Comparison of ENCODE assay signal across 11 mouse cellular contexts in the genomic region with DNA sequence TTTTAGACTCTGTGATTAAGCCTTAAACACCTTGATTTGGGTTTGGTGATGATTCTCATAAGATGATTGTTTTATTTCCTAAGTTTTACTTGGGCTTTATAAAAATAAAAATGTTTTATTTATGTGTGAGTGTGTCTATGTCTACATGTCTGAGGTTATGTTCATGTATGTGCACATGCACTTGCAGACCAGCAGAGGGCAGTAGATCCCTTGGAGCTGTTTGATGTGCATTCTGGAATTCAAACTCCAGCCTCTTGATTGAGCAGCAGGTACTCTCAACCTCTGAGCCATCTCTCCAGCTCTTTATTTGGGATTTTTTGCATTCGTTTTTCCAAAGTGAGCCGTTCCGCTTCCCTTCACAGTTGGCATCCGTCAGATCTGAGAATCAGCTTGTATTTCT.
DNase-seq lines count a peak whose midpoint lies in the region; ATAC-seq and TF ChIP-seq lines count a peak whose summit lies in the region.
"Had no signal": no experiment of that assay in that cellular context is flagged by ENCODE, and none has a peak within 500 bp of the region (broad histone marks: within the 10 kb centered on the region; RNA-seq: fewer than 3 reads in every experiment).

No protein-coding gene starts in this region.

- ATAC-seq in liver, embryonic 14.5 days (ENCODE audit: insufficient read depth), result no peak
- ATAC-seq in liver, embryonic 11.5 days (replicated peaks; ENCODE audit: low FRiP score), result no peak

- no peaks in the 10 kb centered on the region for H3K9me3 ChIP-seq in liver, embryonic 14.5 days (ENCODE audit: control insufficient read depth, low read length)
- H3K9me3 ChIP-seq in liver, embryonic 11.5 days (ENCODE audit: control insufficient read depth, low read length), result 0 out of 2 replicates have a peak, but pooled peaks cover 2% of the 10 kb centered on the region

- peak; percentile 26 for DNase-seq in embryo, embryonic 10 days (ENCODE audit: low spot score)
- no peak for DNase-seq in embryo, embryonic 9.5 days (ENCODE audit: extremely low spot score)
- DNase-seq in liver, embryonic 14.5 days (ENCODE audit: low read depth in 3 of 3, low spot score in 3 of 3), result no peak
- no peak for DNase-seq in liver, embryonic 11.5 days (ENCODE audit: low spot score)
- peak; percentile 62 for DNase-seq in ES-CJ7 (ENCODE audit: low read depth, low spot score)
- DNase-seq in induced T-regulatory cell, adult 2 months (ENCODE audit: low read depth), result peak; percentile 25
- no peak for DNase-seq in urinary bladder, postnatal 25 days (ENCODE audit: low spot score)
- no peak for DNase-seq in kidney, adult 11 months
- DNase-seq: gastrocnemius, postnatal 25 days had no signal

- 59% methylated on average over 4 of the region's 4 CpGs for WGBS in liver, embryonic 14.5 days (ENCODE audit: insufficient replicate concordance)
- 77% methylated on average over 4 of the region's 4 CpGs for WGBS in liver, embryonic 11.5 days

- no peaks in the 10 kb centered on the region for H3K27me3 ChIP-seq in liver, embryonic 14.5 days (ENCODE audit: control insufficient read depth, insufficient read depth, low read length)
- H3K27me3 ChIP-seq in liver, embryonic 11.5 days (replicated peaks; ENCODE audit: control insufficient read depth, insufficient read depth, low read length), result no peaks in the 10 kb centered on the region
- H3K27me3 ChIP-seq: megakaryocyte, embryonic 14.5 days had no signal

- H3K4me2 ChIP-seq in liver, embryonic 14.5 days (ENCODE audit: low read depth), result no peak overlapping the region
- no peak overlapping the region for H3K4me2 ChIP-seq in liver, embryonic 11.5 days

- no peak for TF ChIP-seq EP300 in liver, embryonic 14.5 days (IDR thresholded peaks at IDR 0.05; ENCODE audit: low read depth)

- H3K4me3 ChIP-seq in liver, embryonic 14.5 days (ENCODE audit: insufficient read depth in 1 of 2, low read depth in 2 of 2, low read length in 2 of 2), result no peak overlapping the region
- no peak overlapping the region for H3K4me3 ChIP-seq in liver, embryonic 11.5 days (ENCODE audit: low read depth, low read length)
- H3K4me3 ChIP-seq: megakaryocyte, embryonic 14.5 days had no signal

- peak; percentile 74 for TF ChIP-seq CTCF in liver, embryonic 14.5 days (IDR thresholded peaks at IDR 0.05; ENCODE audit: low read depth)

- no peak overlapping the region for H3K9ac ChIP-seq in liver, embryonic 14.5 days (replicated peaks)
- no peak overlapping the region for H3K9ac ChIP-seq in liver, embryonic 11.5 days (ENCODE audit: low read depth, low read length)

- no peak overlapping the region for H3K27ac ChIP-seq in liver, embryonic 14.5 days
- H3K27ac ChIP-seq in liver, embryonic 11.5 days (ENCODE audit: low read depth, low read length), result no peak overlapping the region

- H3K36me3 ChIP-seq in liver, embryonic 14.5 days (replicated peaks; ENCODE audit: control insufficient read depth, insufficient read depth, low read depth), result no peaks in the 10 kb centered on the region
- H3K36me3 ChIP-seq in liver, embryonic 11.5 days (ENCODE audit: control insufficient read depth, insufficient read depth, low read length), result no peaks in the 10 kb centered on the region
- H3K36me3 ChIP-seq: G1E had no signal

- no peaks in the 10 kb centered on the region for H3K4me1 ChIP-seq in liver, embryonic 14.5 days (replicated peaks; ENCODE audit: control insufficient read depth in 2 of 2, insufficient read depth in 2 of 2, low read length in 1 of 2)
- no peaks in the 10 kb centered on the region for H3K4me1 ChIP-seq in liver, embryonic 11.5 days (replicated peaks; ENCODE audit: control insufficient read depth, insufficient read depth, low read length)
- H3K4me1 ChIP-seq: megakaryocyte, embryonic 14.5 days had no signal

Comparison
In these comparisons a context has a peak if more than half of its experiments do, and no peak if none do; other contexts are left out.
1. DNase-seq: peak in embryo, embryonic 10 days (single experiment), ES-CJ7 (single experiment) and induced T-regulatory cell, adult 2 months (single experiment); none in embryo, embryonic 9.5 days (single experiment), liver, embryonic 14.5 days (0 of 3), liver, embryonic 11.5 days (single experiment), urinary bladder, postnatal 25 days (single experiment) and kidney, adult 11 months (single experiment).